Mouse (Mus musculus): ENCODE results near the gene Ddo. TPM values are rescaled to one million over a fixed set of nuclear protein-coding genes. Genes with fewer than 3 reads are reported as not detected.

Ddo gene
- total and polyA plus RNA-seq, 3 experiments: 33.5 to 34.1 (median 33.8) TPM

- WGBS: 44% methylated on average over 10 of the region's 10 CpGs
- DNase-seq: no peak
Measured at GRCm38 (mm10) chr10:40637331-40637730, 7.5 kb downstream of the Ddo start.

DNA sequence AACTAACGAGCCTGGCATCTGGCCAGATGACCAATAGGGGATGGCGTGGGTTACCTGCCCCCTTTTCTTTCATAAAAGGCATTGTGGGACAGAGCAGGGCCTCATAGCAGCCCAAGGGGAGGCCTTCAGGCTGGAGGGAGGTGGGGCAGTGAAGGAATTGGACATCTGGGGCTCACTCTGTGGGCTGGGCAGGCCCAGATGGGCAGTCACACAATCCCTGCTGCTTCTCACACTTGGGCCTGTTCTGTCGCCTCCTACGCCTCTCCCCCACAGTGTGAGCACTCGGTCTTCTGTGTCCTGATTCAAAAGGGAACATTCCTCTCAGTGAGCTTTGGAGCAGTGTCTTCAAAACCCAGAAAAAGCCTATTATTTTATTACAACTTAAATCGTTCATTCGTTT is 8.5 kb downstream of the Ddo start:
- Histone ChIP-seq H3K9ac (ENCODE audit: low read depth, low read length) (no peak overlapping the region), H3K79me2 (replicated peaks; ENCODE audit: control insufficient read depth, insufficient read depth, low read length) (no peaks in the 10 kb centered on the region), H3K36me3 (ENCODE audit: control insufficient read depth, insufficient read depth, low read length) (no peaks in the 10 kb centered on the region; the same call in 1 of the 2 replicates), H3K4me1 (ENCODE audit: control insufficient read depth, insufficient read depth, low read length) (no peaks in the 10 kb centered on the region; the same call in 1 of the 2 replicates), H3K27me3 (ENCODE audit: control insufficient read depth, insufficient read depth, low read length) (no peaks in the 10 kb centered on the region), H3K4me3 (no peak overlapping the region), H3K27ac (peak overlapping the region; percentile 49)
- DNase-seq: peak in 1 of 2 experiments; percentile 27
- no peak for TF ChIP-seq CTCF (IDR thresholded peaks at IDR 0.05)
- no peak for TF ChIP-seq POLR2A (IDR thresholded peaks at IDR 0.05; ENCODE audit: insufficient read depth, low read depth, low read length)
- no peak for TF ChIP-seq EP300 (IDR thresholded peaks at IDR 0.05; ENCODE audit: insufficient read depth, low read depth, low read length)
- intact Hi-C loops (cut with DNase I): no loop called here
- 57% methylated on average over 7 of the region's 7 CpGs for WGBS

More at GRCm38 (mm10) chr10:40637331-40637730, 7.5 kb downstream of the Ddo start:
- intact Hi-C loops (cut with DNase I): no loop called here
- TF ChIP-seq POLR2A (IDR thresholded peaks at IDR 0.05; ENCODE audit: insufficient read depth, low read depth, low read length) (no peak), CTCF (IDR thresholded peaks at IDR 0.05) (no peak), EP300 (IDR thresholded peaks at IDR 0.05; ENCODE audit: insufficient read depth, low read depth, low read length) (no peak)
- H3K9ac ChIP-seq (ENCODE audit: low read depth, low read length): no peak overlapping the region; the same call in 1 of the 2 replicates
- no peaks in the 10 kb centered on the region; the same call in 1 of the 2 replicates for H3K4me1 ChIP-seq (ENCODE audit: control insufficient read depth, insufficient read depth, low read length)
- H3K4me3 ChIP-seq: no peak overlapping the region
- no peaks in the 10 kb centered on the region for H3K79me2 ChIP-seq (replicated peaks; ENCODE audit: control insufficient read depth, insufficient read depth, low read length)
- H3K36me3 ChIP-seq (ENCODE audit: control insufficient read depth, insufficient read depth, low read length): no peaks in the 10 kb centered on the region; the same call in none of the 2 replicates
- H3K27ac ChIP-seq: peak overlapping the region; percentile 15; the same call in 1 of the 2 replicates
- no peaks in the 10 kb centered on the region for H3K27me3 ChIP-seq (ENCODE audit: control insufficient read depth, insufficient read depth, low read length)

GRCm38 (mm10) chr10:40638823-40639819 is 9.3 kb downstream of the Ddo start:
- Histone ChIP-seq H3K4me3 (no peak overlapping the region), H3K4me1 (ENCODE audit: control insufficient read depth, insufficient read depth, low read length) (no peaks in the 10 kb centered on the region; the same call in 1 of the 2 replicates), H3K27ac (no peak overlapping the region; the same call in 1 of the 2 replicates), H3K9ac (ENCODE audit: low read depth, low read length) (no peak overlapping the region), H3K36me3 (ENCODE audit: control insufficient read depth, insufficient read depth, low read length) (no peaks in the 10 kb centered on the region; the same call in 1 of the 2 replicates), H3K79me2 (replicated peaks; ENCODE audit: control insufficient read depth, insufficient read depth, low read length) (no peaks in the 10 kb centered on the region), H3K27me3 (ENCODE audit: control insufficient read depth, insufficient read depth, low read length) (no peaks in the 10 kb centered on the region)
- intact Hi-C loops (cut with DNase I): no loop called here
- no peak for DNase-seq
- TF ChIP-seq CTCF (IDR thresholded peaks at IDR 0.05) (no peak), EP300 (IDR thresholded peaks at IDR 0.05; ENCODE audit: insufficient read depth, low read depth, low read length) (no peak), POLR2A (IDR thresholded peaks at IDR 0.05; ENCODE audit: insufficient read depth, low read depth, low read length) (no peak)
- 71% methylated on average over 26 of the region's 26 CpGs for WGBS

GRCm38 (mm10) chr10:40640406-40640805 is 10.6 kb downstream of the Ddo start:
- no peak for DNase-seq
- WGBS: 93% methylated on average over 4 of the region's 4 CpGs
- intact Hi-C loops (cut with DNase I): no loop called here
- no peak overlapping the region for H3K4me3 ChIP-seq
- no peaks in the 10 kb centered on the region; the same call in 1 of the 2 replicates for H3K4me1 ChIP-seq (ENCODE audit: control insufficient read depth, insufficient read depth, low read length)
- no peaks in the 10 kb centered on the region for H3K27me3 ChIP-seq (ENCODE audit: control insufficient read depth, insufficient read depth, low read length)
- no peak overlapping the region for H3K9ac ChIP-seq (ENCODE audit: low read depth, low read length)
- no peaks in the 10 kb centered on the region; the same call in 1 of the 2 replicates for H3K36me3 ChIP-seq (ENCODE audit: control insufficient read depth, insufficient read depth, low read length)
- H3K27ac ChIP-seq: no peak overlapping the region
- TF ChIP-seq POLR2A (IDR thresholded peaks at IDR 0.05; ENCODE audit: insufficient read depth, low read depth, low read length) (no peak), CTCF (IDR thresholded peaks at IDR 0.05) (no peak), EP300 (IDR thresholded peaks at IDR 0.05; ENCODE audit: insufficient read depth, low read depth, low read length) (no peak)
- no peaks in the 10 kb centered on the region for H3K79me2 ChIP-seq (replicated peaks; ENCODE audit: control insufficient read depth, insufficient read depth, low read length)

DNA sequence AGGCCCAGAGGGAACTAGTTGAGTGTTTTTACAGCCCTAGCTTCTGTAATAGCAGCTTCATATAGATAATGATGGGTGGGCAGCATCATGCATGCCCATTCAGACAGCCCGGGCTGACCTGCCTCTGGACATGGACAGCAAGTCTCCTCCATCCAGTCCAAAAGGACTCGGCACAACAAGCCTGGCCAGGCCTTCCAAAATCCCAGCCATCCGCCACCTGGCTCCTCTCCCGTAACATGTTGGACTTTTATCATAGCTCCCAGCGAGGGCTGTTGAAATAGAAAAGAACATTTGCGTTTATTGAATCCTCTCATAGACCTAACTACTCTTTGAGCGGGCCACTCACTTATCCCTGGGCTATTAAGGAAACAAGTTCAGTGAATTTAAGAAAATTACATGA is 12.1 kb downstream of the Ddo start:
- TF ChIP-seq EP300 (IDR thresholded peaks at IDR 0.05; ENCODE audit: insufficient read depth, low read depth, low read length): no peak
- no peak for TF ChIP-seq POLR2A (IDR thresholded peaks at IDR 0.05; ENCODE audit: insufficient read depth, low read depth, low read length)
- no peak for TF ChIP-seq CTCF (IDR thresholded peaks at IDR 0.05)
- Histone ChIP-seq H3K79me2 (replicated peaks; ENCODE audit: control insufficient read depth, insufficient read depth, low read length) (no peaks in the 10 kb centered on the region), H3K27ac (no peak overlapping the region), H3K4me3 (no peak overlapping the region), H3K9ac (ENCODE audit: low read depth, low read length) (no peak overlapping the region), H3K36me3 (ENCODE audit: control insufficient read depth, insufficient read depth, low read length) (no peaks in the 10 kb centered on the region; the same call in 1 of the 2 replicates), H3K4me1 (ENCODE audit: control insufficient read depth, insufficient read depth, low read length) (no peaks in the 10 kb centered on the region; the same call in 1 of the 2 replicates), H3K27me3 (ENCODE audit: control insufficient read depth, insufficient read depth, low read length) (no peaks in the 10 kb centered on the region)
- 59% methylated on average over 7 of the region's 7 CpGs for WGBS
- intact Hi-C loops (cut with DNase I): no loop called here
- DNase-seq: peak in 1 of 2 experiments; percentile 45

All from heart, adult 2 months (tissue).